Mouse (Mus musculus): ENCODE results near the gene Cdx2. TPM values are rescaled to one million over a fixed set of nuclear protein-coding genes. Genes with fewer than 3 reads are reported as not detected.

Cdx2 gene
- total RNA-seq, 2 experiments from 2014 or later: not detected

DNA sequence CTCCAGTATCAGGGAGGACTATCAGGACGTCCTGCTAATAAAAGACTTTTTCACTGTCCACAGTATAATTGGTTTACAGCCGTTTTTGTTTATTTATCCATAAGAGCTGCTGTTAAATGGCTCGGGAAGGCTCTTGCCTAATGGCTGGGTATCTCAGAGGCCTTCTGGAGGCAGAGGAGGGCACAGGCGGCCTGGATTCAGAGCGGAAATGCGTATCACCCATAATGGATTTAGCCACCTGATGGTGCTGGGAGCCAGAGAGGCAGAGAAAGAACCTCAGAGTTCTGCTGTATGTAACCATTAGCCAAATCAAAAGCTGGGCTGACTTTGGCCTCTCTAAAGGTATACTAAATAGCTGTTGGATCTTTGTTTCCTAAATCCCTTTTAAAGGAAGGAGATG, 39.6 kb downstream of the Cdx2 start:
- ATAC-seq (replicated peaks; ENCODE audit: low FRiP score, poor library complexity, severe bottlenecking): no peak

DNA sequence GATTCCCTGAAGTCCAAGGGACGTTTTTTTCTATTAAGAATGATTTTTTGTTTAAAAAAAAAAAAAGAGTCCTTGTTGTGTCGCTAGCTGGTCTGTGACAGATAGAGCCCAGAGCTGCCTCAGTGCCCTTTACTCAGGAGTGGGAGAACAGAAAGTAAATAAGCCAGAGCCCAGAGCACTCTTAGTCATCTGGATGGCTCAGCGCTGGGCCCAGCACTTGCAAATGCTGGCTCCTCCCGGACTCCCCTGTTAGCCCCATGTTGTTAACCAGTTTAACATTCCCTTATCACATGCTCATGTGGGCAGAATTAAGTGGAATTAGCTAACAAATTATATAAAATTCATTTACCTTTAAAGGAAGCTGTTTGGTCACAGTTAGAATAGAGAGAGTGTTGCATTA, 43.1 kb downstream of the Cdx2 start:
- ATAC-seq (replicated peaks; ENCODE audit: low FRiP score, poor library complexity, severe bottlenecking): no peak

- no peak for ATAC-seq (replicated peaks; ENCODE audit: low FRiP score, poor library complexity, severe bottlenecking)
These were observed 45.0 kb downstream of the Cdx2 start for GRCm38 (mm10) chr5:147261899-147262541.

- no peak for ATAC-seq (replicated peaks; ENCODE audit: low FRiP score, poor library complexity, severe bottlenecking)
These were observed 46.3 kb downstream of the Cdx2 start for GRCm38 (mm10) chr5:147260778-147261177.

- ATAC-seq (replicated peaks; ENCODE audit: low FRiP score, poor library complexity, severe bottlenecking): no peak
These were observed 46.9 kb downstream of the Cdx2 start for GRCm38 (mm10) chr5:147260189-147260588.

Other genes with a start within 250 kb of the Cdx2 start
- 0.84 and 6.5 TPM in 2 replicates for gene Lnx2, start 230.7 kb downstream of the Cdx2 start, total RNA-seq (2015; ENCODE audit: low replicate concordance)
- 1.8 and 2.0 TPM in 2 replicates for gene Lnx2, start 230.7 kb downstream of the Cdx2 start, total RNA-seq (2017; ENCODE audit: low replicate concordance)
- gene Polr1d, start 230.2 kb downstream of the Cdx2 start, total RNA-seq (2015; ENCODE audit: low replicate concordance): 27.9 and 36.6 TPM in 2 replicates
- 26.9 and 28.7 TPM in 2 replicates for gene Polr1d, start 230.2 kb downstream of the Cdx2 start, total RNA-seq (2017; ENCODE audit: low replicate concordance)
- not detected in 2 replicates for gene Gsx1, start 118.6 kb downstream of the Cdx2 start, total RNA-seq (2015; ENCODE audit: low replicate concordance)
- gene Gsx1, start 118.6 kb downstream of the Cdx2 start, total RNA-seq (2017; ENCODE audit: low replicate concordance): not detected in 2 replicates
- gene Pdx1, start 37.3 kb downstream of the Cdx2 start, total RNA-seq (2015; ENCODE audit: low replicate concordance): not detected in 2 replicates
- not detected in 2 replicates for gene Pdx1, start 37.3 kb downstream of the Cdx2 start, total RNA-seq (2017; ENCODE audit: low replicate concordance)
- gene Urad, start 15.2 kb upstream of the Cdx2 start, total RNA-seq (2015; ENCODE audit: low replicate concordance): not detected in 2 replicates
- not detected in 2 replicates for gene Urad, start 15.2 kb upstream of the Cdx2 start, total RNA-seq (2017; ENCODE audit: low replicate concordance)
- 0.84 and 1.9 TPM in 2 replicates for gene Flt3, start 93.2 kb upstream of the Cdx2 start, total RNA-seq (2015; ENCODE audit: low replicate concordance)
- 2.8 and 4.7 TPM in 2 replicates for gene Flt3, start 93.2 kb upstream of the Cdx2 start, total RNA-seq (2017; ENCODE audit: low replicate concordance)
- gene Pan3, start 122.9 kb upstream of the Cdx2 start, total RNA-seq (2015; ENCODE audit: low replicate concordance): 263 and 430 TPM in 2 replicates
- gene Pan3, start 122.9 kb upstream of the Cdx2 start, total RNA-seq (2017; ENCODE audit: low replicate concordance): 228 and 241 TPM in 2 replicates